Mouse (Mus musculus) adrenal gland, postnatal 25 days (tissue): Measurements from ENCODE around the gene Parp14. TPM values are rescaled to one million over a fixed set of nuclear protein-coding genes. Genes with fewer than 3 reads are reported as not detected.
"Not testable (repeated sequence)": the region's sequence is repeated elsewhere in the genome, so short reads cannot be mapped to it uniquely, and the experiment has no call there.

Experiments used
- DNase-seq: peaks from one replicate; pipeline ENCODE4 v3.0.0; 2021; ENCODE audit warnings: mixed read lengths
- long read RNA-seq: library from polyadenylated mRNA; stranded (forward); transcript quantifications from one replicate; pipeline ENCODE4 v2.0.0, GENCODE M21; 2021
- total RNA-seq: library from RNA; stranded (reverse); gene quantifications from 2 replicates; pipeline ENCODE4 v1.2.3, GENCODE M21; 2021

The Parp14 gene
- 12.9 and 18.6 TPM in 2 replicates for total RNA-seq
- long read RNA-seq, partial matches to known transcripts = 1 of 3 reads
- long read RNA-seq, other reads (novel, unspliced or antisense) = 2 of 3 reads

DNA sequence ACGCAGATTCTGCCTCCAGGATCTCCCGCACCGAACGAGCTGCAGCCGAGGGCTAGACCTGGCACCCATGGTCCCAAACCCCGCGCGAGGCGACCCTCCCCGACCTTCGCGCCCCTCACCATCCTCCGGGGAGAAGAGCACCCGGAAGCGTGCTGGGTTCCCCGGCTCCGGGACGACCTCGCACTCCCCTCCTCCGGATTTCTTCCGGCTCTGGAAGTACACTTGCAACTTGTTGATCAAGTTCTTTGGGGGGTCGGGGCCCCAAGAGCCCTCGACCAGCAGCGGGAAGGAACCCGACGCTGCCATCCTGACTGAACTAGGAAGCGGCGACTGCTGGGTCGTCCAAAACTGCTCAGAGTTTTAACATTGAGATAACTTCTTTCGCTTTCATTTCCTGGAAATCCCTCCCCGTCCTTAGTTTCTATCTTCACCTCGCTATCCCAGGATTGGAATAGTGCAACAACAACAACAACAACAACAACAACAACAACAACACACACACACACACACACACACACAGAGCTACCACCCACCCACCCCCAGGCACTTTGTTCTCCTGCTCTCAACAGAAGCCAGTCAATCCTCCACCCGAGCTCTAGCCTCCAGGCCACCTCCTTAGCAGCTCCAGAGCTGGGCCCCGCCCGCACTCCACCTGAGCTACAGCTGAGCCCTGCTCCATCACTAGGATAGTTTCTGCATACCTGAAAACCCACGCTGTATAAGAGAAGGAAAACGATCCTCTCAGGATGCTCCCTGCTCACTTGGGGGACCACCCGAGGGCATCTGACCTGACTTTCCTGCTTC lies at the start of gene Parp14:
Gene Parp14 (minus strand): TSS at position 497 of the 804 bp plus-strand sequence.
- DNase-seq = peak; percentile 42

DNA sequence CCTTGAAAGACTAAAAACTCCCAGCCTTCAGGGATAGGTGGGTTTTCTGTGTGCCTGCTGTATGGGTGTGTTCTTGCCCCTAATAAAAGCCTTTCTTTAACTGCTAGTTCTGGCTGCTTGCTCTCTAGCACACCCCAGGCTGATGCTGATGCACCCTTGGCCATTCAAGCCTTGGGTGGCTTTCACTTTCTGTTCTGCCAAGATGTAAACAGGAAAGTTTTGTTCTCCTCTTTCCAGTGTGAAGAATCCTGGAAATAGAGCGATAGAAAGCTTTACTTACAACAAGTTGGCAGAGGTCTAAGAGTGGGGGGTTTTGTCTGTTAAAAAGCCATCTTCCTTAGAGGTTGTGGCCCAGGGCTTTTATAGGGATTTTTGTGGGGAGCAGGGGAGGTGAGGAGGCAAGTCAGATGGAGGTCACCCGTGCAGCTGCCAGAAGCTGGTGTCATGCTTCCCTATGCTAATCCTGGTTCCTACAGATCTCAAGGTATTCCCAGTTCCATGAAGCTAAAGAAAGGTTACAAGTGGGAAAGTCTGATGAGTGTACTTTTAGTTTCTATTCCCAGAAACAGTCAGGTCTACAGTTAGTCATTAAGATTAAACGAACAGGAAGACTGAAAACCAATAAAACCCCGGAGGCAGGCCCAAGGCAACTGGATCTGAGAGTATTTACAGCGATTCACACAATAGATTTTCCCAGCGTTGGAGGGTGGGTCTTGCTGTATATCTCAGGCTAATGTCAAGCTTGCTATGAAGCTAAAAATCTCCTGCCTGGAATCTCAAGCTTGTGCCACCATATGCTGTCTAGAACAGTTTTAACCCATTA lies 47.6 kb upstream of the Parp14 start:
- DNase-seq = no peak

DNA sequence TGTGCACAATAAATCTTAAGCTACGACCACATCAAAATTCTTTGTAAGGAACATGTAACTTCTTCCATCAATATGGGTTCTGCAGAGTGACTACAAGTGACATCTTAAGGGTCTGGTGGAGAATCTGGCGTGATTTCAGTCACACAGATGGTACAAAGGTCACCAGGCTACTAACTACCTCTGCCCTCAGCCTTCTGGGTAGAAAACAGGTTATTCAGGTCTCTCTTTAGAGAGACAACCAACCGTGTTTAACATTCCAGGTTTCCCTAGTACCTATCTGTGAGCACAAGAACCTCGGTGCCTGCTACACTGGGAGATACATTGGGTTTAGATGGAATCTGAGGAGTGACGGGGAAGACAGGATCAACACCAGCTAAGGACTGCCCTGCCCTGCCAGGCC lies 43.0 kb upstream of the Parp14 start:
- no peak for DNase-seq

DNA sequence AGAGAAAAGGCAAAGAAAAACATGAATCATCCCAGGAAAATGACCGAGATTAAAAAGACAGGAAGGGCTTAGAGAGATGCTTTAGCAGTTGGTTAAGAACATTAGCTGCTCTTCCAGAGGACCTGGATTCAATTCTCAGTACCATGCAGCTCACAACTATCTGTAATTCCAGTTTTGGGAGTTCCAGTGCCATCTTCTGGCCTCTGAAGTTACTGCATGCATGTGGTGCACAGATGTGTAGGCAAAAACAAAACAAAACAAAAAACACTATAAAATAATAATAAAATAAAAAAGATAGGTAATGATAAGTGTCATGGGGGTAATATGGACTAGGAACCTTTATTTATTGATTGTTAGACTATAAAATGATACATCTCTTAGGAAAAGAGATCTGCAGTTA lies 42.2 kb upstream of the Parp14 start:
- DNase-seq = no peak

DNA sequence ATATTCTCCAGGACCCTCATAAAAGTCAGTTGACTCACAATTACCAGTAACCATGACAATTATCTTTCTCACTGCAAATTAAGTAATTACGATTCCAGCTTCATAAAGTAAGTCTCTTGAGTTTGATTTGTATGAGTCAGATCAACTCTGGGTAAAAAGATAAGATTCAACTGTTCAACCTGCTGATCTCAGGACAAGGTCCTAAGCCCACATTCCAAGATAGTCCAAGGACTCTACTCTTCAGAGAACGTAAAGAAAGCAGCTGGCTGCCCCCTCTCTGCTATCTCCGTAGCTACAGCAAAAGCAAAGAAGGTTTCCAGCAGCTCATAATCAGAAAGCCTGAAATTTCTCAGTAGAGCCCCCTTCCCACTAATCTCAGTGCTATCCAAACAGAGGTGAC lies 40.1 kb upstream of the Parp14 start:
- no peak for DNase-seq

DNA sequence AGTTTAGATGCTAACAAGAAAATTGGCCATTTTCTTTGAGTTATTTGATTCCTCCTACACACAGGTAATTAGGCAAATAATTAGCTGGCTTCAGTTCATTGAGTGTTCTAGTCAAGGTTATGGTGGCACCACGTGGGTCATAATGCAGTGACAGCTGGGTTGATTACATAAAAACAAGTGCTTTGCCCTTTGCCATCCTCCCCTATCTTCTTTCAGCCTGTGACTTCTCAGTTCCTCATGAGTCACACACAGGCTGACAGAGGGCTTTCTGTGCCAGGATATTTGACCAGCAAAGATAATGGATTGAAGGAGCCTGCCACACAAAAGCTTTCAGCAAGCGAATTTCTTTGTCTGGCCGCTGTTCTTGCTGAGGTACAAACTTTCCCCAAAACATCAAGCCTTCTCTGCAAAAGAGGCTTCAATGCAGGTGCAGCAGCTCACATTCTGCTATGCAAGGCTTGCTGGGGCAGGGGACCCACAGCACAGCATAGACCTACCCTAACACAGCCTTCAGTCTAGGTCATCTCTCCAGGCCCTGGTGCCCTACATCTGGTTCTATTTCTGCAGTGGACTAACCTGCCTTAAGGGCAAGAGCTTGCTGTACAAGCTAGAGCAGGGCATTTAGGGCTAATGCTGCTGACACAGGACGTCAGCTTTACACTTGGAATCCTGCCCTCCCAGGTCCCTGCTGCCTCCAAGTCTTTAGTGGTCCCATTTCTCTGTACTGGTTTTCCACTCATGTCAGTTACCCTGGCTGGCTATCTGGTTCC lies 36.3 kb upstream of the Parp14 start:
- peak; percentile 18 for DNase-seq

DNA sequence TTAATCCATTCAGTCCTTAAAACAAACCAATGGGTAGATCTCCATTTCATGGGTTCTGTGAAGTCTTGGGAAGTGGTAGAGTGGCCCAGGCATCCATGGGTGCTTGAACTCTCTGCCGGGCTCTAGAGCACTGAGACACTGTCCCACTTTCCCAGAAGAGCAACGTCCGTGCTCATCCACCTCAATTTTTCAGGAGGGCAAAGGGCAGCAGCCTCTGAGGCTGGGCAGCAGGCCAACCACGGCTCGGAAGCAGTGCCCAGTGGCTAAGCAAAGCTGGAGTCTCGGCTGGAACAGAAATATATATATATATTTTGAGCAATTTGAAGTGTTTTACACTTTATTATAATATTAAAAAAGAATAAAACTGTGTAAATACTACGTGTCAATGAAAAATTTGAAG lies 35.5 kb upstream of the Parp14 start:
- peak; percentile 28 for DNase-seq

DNA sequence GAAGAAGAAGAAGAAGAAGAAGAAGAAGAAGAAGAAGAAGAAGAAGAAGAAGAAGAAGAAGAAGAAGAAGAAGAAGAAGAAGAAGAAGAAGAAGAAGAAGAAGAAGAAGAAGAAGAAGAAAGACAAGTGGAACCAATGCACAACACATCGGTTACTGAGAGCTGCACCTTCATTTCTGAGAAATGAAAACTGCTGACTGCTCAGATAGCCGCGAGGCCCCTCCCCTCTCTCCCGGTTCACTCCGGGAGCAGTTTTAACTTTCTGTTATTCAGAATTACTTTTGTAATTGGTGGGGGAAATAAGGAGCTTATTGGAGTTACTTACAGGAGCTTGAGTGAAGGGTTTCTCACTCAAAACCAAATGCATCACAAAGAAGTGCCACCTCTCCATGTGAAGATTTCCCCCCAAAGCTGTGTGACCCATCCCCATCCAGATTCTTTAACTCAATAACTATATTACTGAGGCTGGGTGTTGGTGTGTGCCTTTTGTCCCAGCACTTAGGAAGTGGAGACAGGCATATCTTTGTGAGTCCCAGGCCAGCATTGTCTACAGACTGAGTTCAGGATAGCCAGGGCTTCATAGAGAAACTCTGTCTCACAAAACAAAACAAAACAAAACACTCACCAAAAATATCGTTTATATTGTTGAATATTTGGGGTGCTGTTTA lies 34.6 kb upstream of the Parp14 start:
- no peak for DNase-seq

DNA sequence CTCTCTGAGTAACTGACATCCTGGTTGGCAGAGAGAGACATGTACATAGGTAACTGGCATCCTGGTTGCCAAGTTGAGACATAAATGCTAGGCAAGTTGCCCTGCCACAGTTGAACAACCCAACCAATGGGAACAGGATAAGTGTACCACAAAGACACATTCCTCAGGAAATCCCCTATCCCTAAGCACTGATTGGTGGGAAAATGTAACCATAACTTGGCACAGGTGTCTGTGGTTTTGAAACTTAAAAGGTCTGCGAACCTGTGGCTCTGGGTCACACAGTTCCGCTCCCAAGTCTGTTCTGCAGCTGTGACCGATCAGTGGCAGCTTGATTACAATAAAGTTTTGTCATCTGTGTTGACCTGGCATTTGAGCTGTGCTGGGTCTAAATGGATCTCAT lies 34.0 kb upstream of the Parp14 start:
- DNase-seq = no peak

DNA sequence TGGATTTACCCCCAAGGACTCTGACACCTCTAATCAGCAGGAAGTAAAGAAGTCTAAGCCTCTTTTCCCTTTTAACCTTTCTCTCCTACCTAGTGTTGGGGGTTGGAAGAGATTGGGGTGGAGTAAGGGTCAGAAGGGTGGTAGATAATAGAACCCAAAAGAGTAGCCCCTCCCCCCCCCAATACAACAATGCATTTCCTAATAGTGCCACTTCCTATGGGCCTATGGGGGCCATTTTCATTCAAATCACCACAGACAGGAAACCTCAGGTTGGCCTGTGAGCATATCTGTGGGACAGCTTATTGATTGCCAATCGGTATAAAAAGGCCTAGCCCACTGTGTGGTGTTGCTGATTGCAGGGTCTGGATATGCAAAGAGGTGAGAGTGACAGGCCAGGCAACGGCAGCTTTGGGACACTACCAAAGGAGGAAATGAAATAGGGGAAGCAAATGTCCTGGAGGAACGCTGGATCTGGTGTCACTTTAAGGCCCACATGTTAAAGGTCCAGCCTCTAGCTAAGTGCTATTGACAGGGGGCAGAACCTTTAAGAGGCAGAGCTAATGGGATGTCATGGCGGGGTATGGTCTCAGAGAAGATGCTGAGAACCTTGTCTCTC lies 32.9 kb upstream of the Parp14 start:
- DNase-seq = no peak

DNA sequence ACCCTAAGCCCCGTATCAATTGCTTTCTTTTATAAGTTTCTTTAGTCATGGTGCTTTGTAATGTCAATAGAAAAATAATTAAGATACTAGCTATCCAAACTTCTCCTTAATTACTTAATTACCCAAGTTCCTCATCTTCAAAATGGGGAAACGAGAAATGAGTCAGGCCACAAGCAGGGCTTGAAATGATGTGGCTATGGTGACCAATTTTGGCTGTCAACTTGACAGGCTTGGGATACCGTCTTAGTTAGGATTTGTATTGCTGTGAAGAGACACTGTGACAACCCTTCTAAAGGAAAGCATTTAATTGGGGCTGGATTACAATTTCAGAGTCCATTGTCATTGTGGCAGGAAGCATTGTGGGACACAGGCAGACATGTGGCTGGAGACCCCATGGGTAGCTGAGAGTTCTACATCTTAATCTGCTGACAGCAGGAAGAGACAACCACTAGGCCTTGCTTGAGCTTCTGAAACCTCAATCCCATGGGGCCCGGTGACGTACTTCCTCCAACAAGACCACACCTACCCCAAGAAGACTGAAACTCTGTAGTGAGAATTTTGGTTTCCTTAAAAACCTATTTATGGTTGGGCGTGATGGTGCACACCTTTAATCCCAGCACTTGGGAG lies 31.8 kb upstream of the Parp14 start:
- DNase-seq = no peak

DNA sequence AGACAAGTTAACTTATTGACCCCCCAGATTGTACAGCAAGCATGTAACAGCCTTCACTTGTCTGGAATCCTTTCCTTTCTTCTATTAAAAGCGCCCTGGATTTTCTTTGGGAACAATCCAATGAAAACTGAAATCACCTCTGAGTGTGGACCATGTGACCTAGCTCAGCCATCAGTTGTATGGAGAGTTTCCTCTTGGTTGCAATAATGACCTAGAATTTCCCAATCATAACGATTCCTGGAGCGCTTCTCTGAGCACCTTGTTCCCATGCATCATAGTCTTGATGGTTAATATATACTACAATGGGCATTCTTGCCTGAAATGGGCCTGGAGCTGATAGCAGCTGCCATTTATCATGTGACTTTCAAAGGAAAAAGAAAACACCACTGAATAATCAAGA lies 29.2 kb upstream of the Parp14 start:
- no peak for DNase-seq

DNA sequence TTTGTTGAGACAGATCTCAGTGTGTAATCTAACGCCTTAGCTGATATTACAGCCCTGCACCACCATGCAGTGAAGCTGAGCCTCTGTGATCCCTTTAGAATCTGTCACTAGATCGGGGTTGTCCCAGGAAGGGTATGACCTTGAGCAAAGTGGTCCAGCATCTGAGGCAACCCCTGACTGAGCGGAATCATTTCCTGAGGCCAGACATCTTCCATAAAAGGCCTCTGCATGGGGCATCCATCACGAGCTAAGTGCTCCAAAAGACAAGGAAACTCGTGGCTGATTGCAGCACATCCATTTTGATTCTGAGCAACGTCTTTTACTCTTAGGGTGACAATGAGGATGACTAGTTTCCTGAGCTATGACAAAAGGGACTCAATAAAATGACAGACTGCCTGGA lies 23.7 kb upstream of the Parp14 start:
- no peak for DNase-seq

DNA sequence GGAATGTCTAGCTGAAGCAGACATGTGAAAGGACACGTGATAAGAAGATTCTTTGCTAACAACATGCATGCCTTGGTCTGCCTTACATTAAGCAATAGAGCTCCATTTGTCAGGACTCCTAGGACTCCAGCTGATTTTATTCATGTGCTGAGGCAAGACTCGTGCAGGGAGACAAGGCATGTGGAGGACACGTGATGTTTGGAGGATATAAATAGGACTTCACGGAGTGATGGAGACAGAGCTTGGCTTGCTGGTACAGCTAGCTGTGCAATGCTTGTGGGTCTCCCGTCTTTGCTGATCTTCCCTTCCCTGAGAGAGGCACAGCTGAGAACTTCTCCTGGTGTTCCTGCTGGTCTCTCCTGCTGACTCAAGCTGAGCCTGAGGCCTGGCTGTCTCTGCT lies 20.3 kb upstream of the Parp14 start:
- DNase-seq = not testable (repeated sequence)

DNA sequence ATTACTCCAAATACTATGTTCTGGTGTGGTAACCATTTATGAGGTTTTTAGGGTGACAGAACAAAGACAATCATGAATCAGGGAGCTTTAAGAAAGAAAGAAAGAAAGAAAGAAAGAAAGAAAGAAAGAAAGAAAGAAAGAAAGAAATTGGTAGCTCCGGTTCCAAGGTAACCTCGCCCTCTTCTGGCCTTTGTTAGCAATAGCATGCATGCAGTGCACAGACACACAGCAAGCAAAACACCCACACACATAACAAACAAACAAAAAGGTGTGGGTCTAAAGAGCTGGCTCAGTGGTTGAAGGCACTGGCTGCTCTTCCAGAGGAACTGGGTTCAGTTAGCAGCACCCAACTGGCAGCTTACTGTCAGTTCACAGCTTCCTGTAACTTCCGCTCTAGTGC lies 19.3 kb upstream of the Parp14 start:
- no peak for DNase-seq

DNA sequence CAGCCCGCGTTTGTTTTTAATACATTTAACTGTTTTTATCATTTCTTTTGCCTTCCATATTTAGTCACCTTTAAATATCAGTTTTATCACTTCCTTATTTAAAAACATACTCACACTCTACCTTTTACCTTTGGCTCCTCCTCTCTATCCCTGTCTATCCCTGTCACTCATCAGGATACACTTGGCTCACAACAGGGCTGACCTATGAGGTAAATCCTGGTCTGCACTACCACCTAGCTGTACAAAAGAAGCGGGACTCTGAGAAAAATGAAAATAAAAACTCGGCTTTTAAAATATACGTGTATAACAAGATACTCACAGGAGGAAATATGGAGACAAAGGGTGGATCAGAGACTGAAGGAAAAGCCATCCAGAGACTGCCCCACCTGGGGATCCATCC lies 17.6 kb upstream of the Parp14 start:
- no peak for DNase-seq

DNA sequence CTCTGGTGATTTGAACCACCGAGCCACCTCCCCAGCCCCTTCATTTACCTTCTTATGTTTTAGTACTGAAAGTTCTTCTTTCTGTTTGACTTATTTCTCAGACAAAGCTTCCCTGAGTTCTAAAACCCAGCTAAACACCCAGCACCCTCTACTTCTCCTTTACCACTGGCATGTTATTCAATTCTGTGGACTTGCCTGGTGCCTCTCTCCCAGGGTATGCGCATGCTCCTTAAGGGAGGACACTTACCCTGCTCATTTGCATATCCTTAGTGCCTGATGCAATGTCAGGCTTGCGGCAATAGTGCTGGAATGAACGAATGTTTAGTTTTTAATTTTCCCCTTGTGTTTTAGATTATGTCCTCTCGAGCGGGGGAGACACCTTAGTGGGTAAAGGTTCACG lies 16.8 kb upstream of the Parp14 start:
- no peak for DNase-seq

DNA sequence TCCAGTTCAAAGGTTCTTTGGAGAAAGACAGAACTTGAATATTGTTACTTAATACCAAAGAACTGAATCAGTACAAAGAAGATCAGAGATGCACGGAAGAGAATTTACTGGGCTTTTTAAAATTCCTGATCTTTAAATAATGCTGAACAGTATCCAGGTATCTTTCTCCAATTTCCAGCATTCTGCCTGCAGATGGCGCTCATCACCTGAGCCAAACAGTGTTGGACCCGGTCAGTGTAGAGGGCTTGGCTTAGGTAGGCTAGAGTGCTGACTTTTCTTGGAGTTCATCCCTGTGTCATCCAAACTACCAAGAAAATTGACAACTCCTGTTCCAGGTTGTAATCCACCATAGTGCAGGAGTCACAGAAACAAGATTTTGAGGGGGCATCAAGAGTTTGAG lies 3.1 kb upstream of the Parp14 start:
- peak; percentile 76 for DNase-seq

DNA sequence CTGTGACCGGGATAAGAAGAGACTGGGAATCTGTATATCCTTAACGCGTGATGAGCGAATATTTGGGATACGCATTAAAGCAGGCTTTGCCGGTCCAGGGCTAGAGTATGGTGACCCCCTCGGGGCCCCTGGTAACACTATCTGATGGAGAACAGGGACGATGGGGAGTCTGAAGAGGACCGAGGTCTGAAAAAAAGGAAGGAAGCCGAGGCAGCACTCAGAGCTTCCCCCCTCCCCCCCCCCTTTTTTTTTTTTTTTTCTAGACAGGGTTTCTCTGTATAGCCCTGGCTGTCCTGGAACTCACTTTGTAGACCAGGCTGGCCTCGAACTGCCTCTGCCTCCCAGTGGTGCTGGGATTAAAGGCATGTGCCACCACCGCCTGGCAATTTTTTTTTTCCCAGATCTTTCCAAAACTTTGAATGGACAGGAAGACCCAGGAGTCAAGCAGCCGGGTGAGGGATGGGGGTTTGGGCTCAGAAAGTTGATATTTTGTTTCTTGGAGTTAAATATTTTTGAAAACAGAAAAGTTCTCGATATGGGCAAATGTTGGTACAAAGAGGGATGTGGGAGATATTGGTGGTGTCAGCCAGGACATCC lies 1.2 kb upstream of the Parp14 start:
- DNase-seq = no peak

DNA sequence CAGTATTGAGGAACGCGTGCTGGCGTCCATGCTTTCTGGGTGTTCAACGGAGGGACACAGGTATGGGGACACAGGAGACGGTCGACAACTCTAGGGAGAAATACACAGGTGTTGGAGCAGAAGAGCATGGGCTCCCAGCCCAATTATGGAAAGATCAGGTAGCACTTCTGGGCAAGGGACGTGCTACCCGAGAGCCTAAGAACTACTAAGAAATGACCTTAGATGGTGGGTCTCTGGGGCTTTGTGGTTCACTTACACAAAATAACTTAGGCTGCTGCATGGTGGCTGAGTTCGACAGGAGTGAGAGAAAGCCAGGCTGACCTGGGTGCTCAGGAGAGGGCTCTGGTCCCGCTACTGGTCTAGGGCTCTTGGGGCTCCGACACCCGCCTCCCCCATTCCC lies 554 bp upstream of the Parp14 start:
- no peak for DNase-seq

DNA sequence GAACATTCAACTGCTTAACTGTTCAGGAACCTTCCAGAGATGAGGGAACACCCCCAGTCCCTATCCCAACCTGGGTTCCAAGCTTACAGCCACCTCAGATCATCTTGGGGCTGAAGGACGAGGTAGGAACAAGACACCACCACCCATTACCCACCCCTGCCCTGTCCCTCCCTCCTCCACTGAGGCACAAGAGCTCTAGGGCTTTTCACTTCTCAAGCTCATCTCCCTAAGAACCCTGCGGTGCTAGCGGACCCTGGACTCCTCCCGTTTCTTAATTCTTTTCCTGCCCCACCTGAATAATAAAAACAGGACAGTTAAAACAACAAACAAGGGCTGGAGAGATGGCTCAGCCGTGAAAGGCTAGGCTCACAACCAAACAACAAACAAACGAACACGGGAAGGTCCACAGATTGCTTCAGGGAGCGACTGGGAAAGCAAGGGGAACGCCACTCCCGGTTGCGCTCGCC lies 730 bp downstream of the Parp14 start:
- DNase-seq = no peak
